Mouse (Mus musculus) MEL (cell line): ENCODE data around the gene Rpl12.

Experiments
- BHLHE40 ChIP-seq: IDR thresholded peaks from 2 replicates; pipeline ENCODE4 v1.6.1; 2012; ENCODE audit warnings: low read depth, mild to moderate bottlenecking, inconsistent platforms, low read length, improper control_type of control experiment, borderline replicate concordance
- GABPA ChIP-seq: IDR thresholded peaks from 2 replicates; pipeline ENCODE4 v1.6.1; 2012; ENCODE audit warnings: low read depth, mild to moderate bottlenecking, inconsistent platforms, low read length, improper control_type of control experiment, moderate library complexity
- MAFK ChIP-seq: IDR thresholded peaks from 2 replicates; pipeline ENCODE4 v1.6.1; 2011; ENCODE audit warnings: low read depth, mild to moderate bottlenecking, low read length, improper control_type of control experiment, borderline replicate concordance
- ZMIZ1 ChIP-seq: IDR thresholded peaks from 2 replicates; pipeline ENCODE4 v1.6.1; 2012; ENCODE audit warnings: low read depth, mild to moderate bottlenecking, inconsistent platforms, low read length, improper control_type of control experiment, moderate library complexity
- ZNF384 ChIP-seq: IDR thresholded peaks from 2 replicates; pipeline ENCODE4 v1.6.1; 2012; ENCODE audit warnings: low read depth, mild to moderate bottlenecking, inconsistent platforms, low read length, improper control_type of control experiment

DNA sequence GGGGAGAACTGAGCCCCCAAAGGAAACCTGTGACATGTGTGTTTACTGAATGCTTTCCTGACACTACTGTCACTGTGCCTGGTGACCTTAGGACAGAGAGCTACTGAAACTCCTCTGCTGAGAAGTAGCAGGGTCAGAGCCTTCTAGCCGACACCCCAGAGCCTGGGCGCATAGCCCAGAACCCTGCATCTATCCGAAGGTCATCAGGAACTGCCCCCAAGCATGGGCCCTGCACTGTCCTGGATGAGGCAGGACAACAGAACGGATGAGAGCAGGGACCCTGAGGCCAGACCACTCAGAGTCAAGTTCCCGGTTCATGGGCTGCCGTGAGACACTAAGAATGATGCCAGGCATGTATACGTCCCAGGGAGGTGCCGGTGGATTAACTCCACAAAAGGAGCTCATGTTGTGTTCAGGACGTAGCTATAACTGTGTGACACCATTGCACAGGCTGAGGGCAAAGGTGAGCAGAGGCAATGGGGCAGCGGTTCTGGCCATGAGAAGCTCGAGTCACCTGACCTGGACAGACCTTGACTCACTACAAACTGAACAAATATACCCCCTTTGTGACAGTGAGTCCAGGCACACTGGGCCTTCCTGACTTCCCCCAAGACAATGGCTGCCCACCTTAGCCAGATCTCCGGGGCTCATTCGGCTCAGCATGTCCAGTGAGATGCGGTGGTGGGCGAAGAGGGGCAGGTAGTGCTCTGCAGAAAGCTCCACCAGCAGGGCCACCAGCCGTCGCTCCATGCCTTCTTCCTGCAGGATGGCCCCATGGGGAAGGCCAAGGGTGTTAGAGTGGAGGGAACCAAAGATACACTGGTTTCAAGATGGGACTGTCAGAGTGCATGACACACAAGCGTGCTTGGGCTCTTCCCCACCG is 32.2 kb upstream of the Rpl12 start:
- TF ChIP-seq ZNF384 (no peak), BHLHE40 (no peak), MAFK (no peak), GABPA (no peak), ZMIZ1 (no peak)
